Mouse (Mus musculus): ENCODE results near the gene Gm9945. TPM values are rescaled to one million over a fixed set of nuclear protein-coding genes. Genes with fewer than 3 reads are reported as not detected.

The Gm9945 gene
- polyA plus RNA-seq, 1 experiment from 2014 or later = not detected

GRCm38 (mm10) chr11:53524905-53525304 is 44.9 kb downstream of the Gm9945 start:
- 81% methylated on average over 6 of the region's 6 CpGs for WGBS

GRCm38 (mm10) chr11:53525461-53525860 is 45.5 kb downstream of the Gm9945 start:
- ATAC-seq (replicated peaks; ENCODE audit: low FRiP score, low read depth) = peak; percentile 20; the same call in 1 of the 2 replicates
- 36% methylated on average over 4 of the region's 4 CpGs for WGBS

More at GRCm38 (mm10) chr11:53524905-53525304, 44.9 kb downstream of the Gm9945 start:
- Histone ChIP-seq H3K4me3 (replicated peaks; ENCODE audit: low read depth, low read length) (no peak overlapping the region), H3K27ac (no peak overlapping the region), H3K36me3 (ENCODE audit: insufficient read depth, low read length) (no peaks in the 10 kb centered on the region), H3K9ac (ENCODE audit: low read depth, low read length) (no peak overlapping the region), H3K4me1 (replicated peaks; ENCODE audit: insufficient read depth, low read length) (peaks cover 12% of the 10 kb centered on the region), H3K4me2 (ENCODE audit: low read length) (no peak overlapping the region), H3K9me3 (replicated peaks; ENCODE audit: low read length) (no peaks in the 10 kb centered on the region), H3K27me3 (ENCODE audit: insufficient read depth, low read length) (no peaks in the 10 kb centered on the region)
- DNase-seq (ENCODE audit: low spot score) = no peak
- no peak for ATAC-seq (replicated peaks; ENCODE audit: low FRiP score, low read depth)
- peak; percentile 53; the same call in 1 of the 2 replicates for TF ChIP-seq CTCF (IDR thresholded peaks at IDR 0.05; ENCODE audit: low read depth)

GRCm38 (mm10) chr11:53528397-53529252 is 48.7 kb downstream of the Gm9945 start:
- 56% methylated on average over 9 of the region's 9 CpGs for WGBS
- Histone ChIP-seq H3K27me3 (ENCODE audit: insufficient read depth, low read length) (no peaks in the 10 kb centered on the region), H3K4me2 (ENCODE audit: low read length) (no peak overlapping the region), H3K36me3 (ENCODE audit: insufficient read depth, low read length) (0 out of 2 replicates have a peak, but pooled peaks cover under 1% of the 10 kb centered on the region), H3K9me3 (replicated peaks; ENCODE audit: low read length) (no peaks in the 10 kb centered on the region), H3K27ac (no peak overlapping the region), H3K9ac (ENCODE audit: low read depth, low read length) (no peak overlapping the region), H3K4me1 (replicated peaks; ENCODE audit: insufficient read depth, low read length) (0 out of 2 replicates have a peak, but pooled peaks cover 6% of the 10 kb centered on the region), H3K4me3 (replicated peaks; ENCODE audit: low read depth, low read length) (no peak overlapping the region)
- TF ChIP-seq CTCF (IDR thresholded peaks at IDR 0.05; ENCODE audit: low read depth) = no peak
- no peak for DNase-seq (ENCODE audit: low spot score)
- no peak for ATAC-seq (replicated peaks; ENCODE audit: low FRiP score, low read depth)

More at GRCm38 (mm10) chr11:53525461-53525860, 45.5 kb downstream of the Gm9945 start:
- Histone ChIP-seq H3K4me3 (replicated peaks; ENCODE audit: low read depth, low read length) (no peak overlapping the region), H3K27me3 (ENCODE audit: insufficient read depth, low read length) (no peaks in the 10 kb centered on the region), H3K36me3 (ENCODE audit: insufficient read depth, low read length) (no peaks in the 10 kb centered on the region), H3K9me3 (replicated peaks; ENCODE audit: low read length) (no peaks in the 10 kb centered on the region), H3K4me1 (replicated peaks; ENCODE audit: insufficient read depth, low read length) (peaks cover 8% of the 10 kb centered on the region), H3K27ac (no peak overlapping the region; the same call in 1 of the 2 replicates), H3K4me2 (ENCODE audit: low read length) (no peak overlapping the region), H3K9ac (ENCODE audit: low read depth, low read length) (no peak overlapping the region)
- peak; percentile 75 for DNase-seq (ENCODE audit: low spot score)
- no peak for TF ChIP-seq CTCF (IDR thresholded peaks at IDR 0.05; ENCODE audit: low read depth)

- no peak overlapping the region for H3K4me3 ChIP-seq (replicated peaks; ENCODE audit: low read depth, low read length)
- H3K36me3 ChIP-seq (ENCODE audit: insufficient read depth, low read length) = peaks cover 6% of the 10 kb centered on the region; the same call in 1 of the 2 replicates
- TF ChIP-seq CTCF (IDR thresholded peaks at IDR 0.05; ENCODE audit: low read depth) = no peak
- H3K9ac ChIP-seq (ENCODE audit: low read depth, low read length) = no peak overlapping the region
- DNase-seq (ENCODE audit: low spot score) (no peak), ATAC-seq (replicated peaks; ENCODE audit: low FRiP score, low read depth) (no peak)
- H3K27ac ChIP-seq = no peak overlapping the region
- no peaks in the 10 kb centered on the region for H3K9me3 ChIP-seq (replicated peaks; ENCODE audit: low read length)
- H3K4me1 ChIP-seq (replicated peaks; ENCODE audit: insufficient read depth, low read length) = 0 out of 2 replicates have a peak, but pooled peaks cover 6% of the 10 kb centered on the region
- H3K4me2 ChIP-seq (ENCODE audit: low read length) = no peak overlapping the region
- WGBS = 44% methylated on average over 6 of the region's 6 CpGs
- no peaks in the 10 kb centered on the region for H3K27me3 ChIP-seq (ENCODE audit: insufficient read depth, low read length)
These were observed 49.2 kb downstream of the Gm9945 start for GRCm38 (mm10) chr11:53529253-53529557.

GRCm38 (mm10) chr11:53530001-53530400 is 50.0 kb downstream of the Gm9945 start:
- ATAC-seq (replicated peaks; ENCODE audit: low FRiP score, low read depth) = no peak
- Histone ChIP-seq H3K27me3 (ENCODE audit: insufficient read depth, low read length) (no peaks in the 10 kb centered on the region), H3K36me3 (ENCODE audit: insufficient read depth, low read length) (peaks cover 13% of the 10 kb centered on the region; the same call in 1 of the 2 replicates), H3K4me2 (ENCODE audit: low read length) (no peak overlapping the region), H3K4me3 (replicated peaks; ENCODE audit: low read depth, low read length) (no peak overlapping the region), H3K9me3 (replicated peaks; ENCODE audit: low read length) (no peaks in the 10 kb centered on the region), H3K9ac (ENCODE audit: low read depth, low read length) (no peak overlapping the region), H3K4me1 (replicated peaks; ENCODE audit: insufficient read depth, low read length) (0 out of 2 replicates have a peak, but pooled peaks cover 6% of the 10 kb centered on the region), H3K27ac (no peak overlapping the region)
- no peak for TF ChIP-seq CTCF (IDR thresholded peaks at IDR 0.05; ENCODE audit: low read depth)
- WGBS = 81% methylated on average over 9 of the region's 9 CpGs
- no peak for DNase-seq (ENCODE audit: low spot score)

Other genes with a start within 250 kb of the Gm9945 start
- 79.8 and 84.5 TPM in 2 replicates for gene Hspa4, start 179.7 kb upstream of the Gm9945 start, polyA plus RNA-seq (2015; fragmentation: Nextera tagmentation; extraction: Ambion mirVana)
- gene Zcchc10, start 155.5 kb upstream of the Gm9945 start, polyA plus RNA-seq (2015; fragmentation: Nextera tagmentation; extraction: Ambion mirVana) = 21.1 and 25.3 TPM in 2 replicates
- 33.9 and 34.5 TPM in 2 replicates for gene Aff4, start 129.3 kb upstream of the Gm9945 start, polyA plus RNA-seq (2015; fragmentation: Nextera tagmentation; extraction: Ambion mirVana)
- 0.24 and 0.28 TPM in 2 replicates for gene Leap2, start 57.0 kb upstream of the Gm9945 start, polyA plus RNA-seq (2015; fragmentation: Nextera tagmentation; extraction: Ambion mirVana)
- 1,154 and 1,231 TPM in 2 replicates for gene Uqcrq, start 49.3 kb upstream of the Gm9945 start, polyA plus RNA-seq (2015; fragmentation: Nextera tagmentation; extraction: Ambion mirVana)
- gene Gdf9, start 49.1 kb upstream of the Gm9945 start, polyA plus RNA-seq (2015; fragmentation: Nextera tagmentation; extraction: Ambion mirVana) = 0.57 and 1.0 TPM in 2 replicates
- gene Gm10447, start 23.1 kb upstream of the Gm9945 start, polyA plus RNA-seq (2015; fragmentation: Nextera tagmentation; extraction: Ambion mirVana) = 0.08 and 0.14 TPM in 2 replicates
- 1.1 and 1.2 TPM in 2 replicates for gene Shroom1, start 23.0 kb upstream of the Gm9945 start, polyA plus RNA-seq (2015; fragmentation: Nextera tagmentation; extraction: Ambion mirVana)
- not detected in 2 replicates for gene Gm9837, start 9.7 kb upstream of the Gm9945 start, polyA plus RNA-seq (2015; fragmentation: Nextera tagmentation; extraction: Ambion mirVana)
- 0.26 and 0.39 TPM in 2 replicates for gene Sowaha, start 108 bp downstream of the Gm9945 start, polyA plus RNA-seq (2015; fragmentation: Nextera tagmentation; extraction: Ambion mirVana)
- gene Sept8, start 39.1 kb downstream of the Gm9945 start, polyA plus RNA-seq (2015; fragmentation: Nextera tagmentation; extraction: Ambion mirVana) = 13.1 and 15.7 TPM in 2 replicates
- gene Kif3a, start 87.2 kb downstream of the Gm9945 start, polyA plus RNA-seq (2015; fragmentation: Nextera tagmentation; extraction: Ambion mirVana) = 50.6 and 54.6 TPM in 2 replicates
- gene Il4, start 138.5 kb downstream of the Gm9945 start, polyA plus RNA-seq (2015; fragmentation: Nextera tagmentation; extraction: Ambion mirVana) = 0.78 and 1.1 TPM in 2 replicates
- gene Il13, start 154.5 kb downstream of the Gm9945 start, polyA plus RNA-seq (2015; fragmentation: Nextera tagmentation; extraction: Ambion mirVana) = not detected in 2 replicates
- gene Rad50, start 227.2 kb downstream of the Gm9945 start, polyA plus RNA-seq (2015; fragmentation: Nextera tagmentation; extraction: Ambion mirVana) = 21.3 and 21.6 TPM in 2 replicates
- not detected in 2 replicates for gene Il5, start 240.6 kb downstream of the Gm9945 start, polyA plus RNA-seq (2015; fragmentation: Nextera tagmentation; extraction: Ambion mirVana)

Data from kidney, postnatal 0 days (tissue).